Mouse (Mus musculus) C2C12 (cell line): Measurements from ENCODE around the gene Wfdc6b.

ENCODE experiments used
- CTCF ChIP-seq: IDR thresholded peaks from one replicate; pipeline ENCODE4 v1.5.1; 2011; ENCODE audit not compliant: control insufficient read depth, insufficient read depth, insufficient read length
- MAX ChIP-seq: IDR thresholded peaks from one replicate; pipeline ENCODE4 v1.6.1; 2011; ENCODE audit warnings: mild to moderate bottlenecking, control low read depth
- MYOD1 ChIP-seq: IDR thresholded peaks from one replicate; pipeline ENCODE4 v1.6.1; 2011; ENCODE audit warnings: low read depth; ENCODE audit not compliant: control insufficient read depth, insufficient read length
- MYOG ChIP-seq: IDR thresholded peaks from one replicate; pipeline ENCODE4 v1.6.1; 2011; ENCODE audit not compliant: control insufficient read depth, insufficient read length; ENCODE audit errors: extremely low read depth
- USF1 ChIP-seq: IDR thresholded peaks from one replicate; pipeline ENCODE4 v1.6.1; 2011; ENCODE audit warnings: low read depth, mild to moderate bottlenecking, control low read depth, moderate library complexity

- TF ChIP-seq CTCF (no peak), MAX (no peak), MYOD1 (no peak), USF1 (no peak), MYOG (no peak)
Measured at GRCm38 (mm10) chr2:164641129-164641528, 27.8 kb downstream of the Wfdc6b start.
